Mouse (Mus musculus): ENCODE measurements around the gene Csrnp3.
A peak's percentile ranks its signal among the peaks of the same experiment; 100 is the strongest.
"Not testable (repeated sequence)": the region's sequence is repeated elsewhere in the genome, so short reads cannot be mapped to it uniquely, and the experiment has no call there.

Csrnp3 gene

GRCm38 (mm10) chr2:65845551-65845950 lies at the start of gene Csrnp3:
Gene Csrnp3, plus strand, starts transcription at chr2:65845767.
- no peak for DNase-seq (ENCODE audit: low read depth, low spot score)

GRCm38 (mm10) chr2:65801054-65801709 lies 44.4 kb upstream of the Csrnp3 start:
- DNase-seq (ENCODE audit: low read depth, low spot score) = no peak

- no peak for DNase-seq (ENCODE audit: low read depth, low spot score)
Measured at GRCm38 (mm10) chr2:65806556-65806955, 39.0 kb upstream of the Csrnp3 start.

- peak; percentile 25 for DNase-seq (ENCODE audit: low read depth, low spot score)
Measured at GRCm38 (mm10) chr2:65811203-65811602, 34.4 kb upstream of the Csrnp3 start.

GRCm38 (mm10) chr2:65818080-65818796 lies 27.3 kb upstream of the Csrnp3 start:
- peak; percentile 79 for DNase-seq (ENCODE audit: low read depth, low spot score)

GRCm38 (mm10) chr2:65820114-65820769 lies 25.3 kb upstream of the Csrnp3 start:
- DNase-seq (ENCODE audit: low read depth, low spot score) = no peak

GRCm38 (mm10) chr2:65826314-65826713 lies 19.3 kb upstream of the Csrnp3 start:
- DNase-seq (ENCODE audit: low read depth, low spot score) = no peak

GRCm38 (mm10) chr2:65826801-65827200 lies 18.8 kb upstream of the Csrnp3 start:
- DNase-seq (ENCODE audit: low read depth, low spot score) = peak; percentile 30

GRCm38 (mm10) chr2:65828699-65829098 lies 16.9 kb upstream of the Csrnp3 start:
- DNase-seq (ENCODE audit: low read depth, low spot score) = no peak

- peak; percentile 24 for DNase-seq (ENCODE audit: low read depth, low spot score)
Measured at GRCm38 (mm10) chr2:65832738-65833395, 12.7 kb upstream of the Csrnp3 start.

GRCm38 (mm10) chr2:65833421-65833820 lies 12.1 kb upstream of the Csrnp3 start:
- DNase-seq (ENCODE audit: low read depth, low spot score) = no peak

GRCm38 (mm10) chr2:65841606-65842005 lies 4.0 kb upstream of the Csrnp3 start:
- DNase-seq (ENCODE audit: low read depth, low spot score) = no peak

- no peak for DNase-seq (ENCODE audit: low read depth, low spot score)
Measured at GRCm38 (mm10) chr2:65842356-65842755, 3.2 kb upstream of the Csrnp3 start.

- DNase-seq (ENCODE audit: low read depth, low spot score) = no peak
Measured at GRCm38 (mm10) chr2:65846000-65846755, 611 bp downstream of the Csrnp3 start.

GRCm38 (mm10) chr2:65847463-65848110 lies 2.0 kb downstream of the Csrnp3 start:
- no peak for DNase-seq (ENCODE audit: low read depth, low spot score)

- no peak for DNase-seq (ENCODE audit: low read depth, low spot score)
Measured at GRCm38 (mm10) chr2:65848706-65849105, 3.1 kb downstream of the Csrnp3 start.

- not testable (repeated sequence) for DNase-seq (ENCODE audit: low read depth, low spot score)
Measured at GRCm38 (mm10) chr2:65850282-65850681, 4.7 kb downstream of the Csrnp3 start.

- no peak for DNase-seq (ENCODE audit: low read depth, low spot score)
Measured at GRCm38 (mm10) chr2:65856791-65857190, 11.2 kb downstream of the Csrnp3 start.

GRCm38 (mm10) chr2:65859767-65860727 lies 14.5 kb downstream of the Csrnp3 start:
- no peak for DNase-seq (ENCODE audit: low read depth, low spot score)
